Mouse (Mus musculus): ENCODE data around the gene Vmn1r170.

DNA sequence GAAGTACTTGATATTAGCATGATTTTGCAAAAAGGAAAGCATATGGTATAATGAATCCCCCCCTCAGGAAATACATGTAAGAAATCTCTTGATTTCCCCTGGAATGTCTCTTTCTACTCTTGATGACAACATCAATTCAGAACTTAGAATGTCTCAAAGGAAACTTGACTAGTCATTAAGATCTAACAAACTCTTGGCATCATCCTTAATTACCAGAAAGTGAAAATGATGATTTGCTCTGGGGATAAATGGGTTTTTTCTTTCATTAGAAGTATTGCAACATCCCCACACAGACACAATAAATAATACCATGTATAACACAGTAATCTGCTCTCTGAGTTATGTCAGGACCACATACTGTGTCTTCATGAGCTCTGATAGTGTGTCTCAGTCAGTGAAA is 24.4 kb downstream of the Vmn1r170 start, which contains the start of gene Vmn1r171:
- TF ChIP-seq CTCF (conservative IDR thresholded peaks at IDR 0.05; ENCODE audit: insufficient read depth, insufficient read length, low read depth, low read length), result no peak
- TF ChIP-seq POLR2A (IDR thresholded peaks at IDR 0.05; ENCODE audit: low read depth, low read length), result no peak

Measured in kidney, adult 2 months (tissue).